Mouse (Mus musculus) stomach, embryonic 14.5 days (tissue): ENCODE measurements around the gene Slc19a2. TPM values are rescaled to one million over a fixed set of nuclear protein-coding genes. Genes with fewer than 3 reads are reported as not detected.

Source experiments
- ATAC-seq: fragments of 200-750 bp; cut with Nextera tagmentation; 2 replicates; pipeline ENCODE4 v1.8.0; 2017; ENCODE audit warnings: low read depth, moderate TSS enrichment; ENCODE audit not compliant: insufficient number of reproducible peaks, insufficient read depth, low FRiP score
- H3K27ac ChIP-seq: fragments of 300-500 bp; sonication (generic); 2 replicates; pipeline ENCODE4 v1.5.1; 2014; ENCODE audit warnings: mild to moderate bottlenecking, low read length, moderate library complexity, mixed read lengths
- H3K27me3 ChIP-seq: fragments of 300-500 bp; sonication (generic); 2 replicates; pipeline ENCODE4 v1.6.1; 2014; ENCODE audit warnings: low read length, control low read depth, mixed read lengths; ENCODE audit not compliant: control insufficient read depth, insufficient read depth
- H3K36me3 ChIP-seq: fragments of 300-500 bp; sonication (generic); 2 replicates; pipeline ENCODE4 v1.6.1; 2014; ENCODE audit warnings: mild to moderate bottlenecking, control low read depth, low read length, moderate library complexity, mixed read lengths; ENCODE audit not compliant: control insufficient read depth, insufficient read depth
- H3K4me1 ChIP-seq: fragments of 300-500 bp; sonication (generic); 2 replicates; pipeline ENCODE4 v1.6.1; 2014; ENCODE audit warnings: low read length, control low read depth, mixed read lengths; ENCODE audit not compliant: control insufficient read depth, insufficient read depth
- H3K4me2 ChIP-seq: fragments of 300-500 bp; sonication (generic); replicated peaks from 2 replicates; pipeline ENCODE4 v1.6.1; 2014; ENCODE audit warnings: low read depth, low read length, control low read depth
- H3K4me3 ChIP-seq: fragments of 300-500 bp; sonication (generic); 2 replicates; pipeline ENCODE4 v1.5.1; 2014; ENCODE audit warnings: low read depth, low read length, control low read depth
- H3K9ac ChIP-seq: fragments of 300-500 bp; sonication (generic); replicated peaks from 2 replicates; pipeline ENCODE4 v1.6.1; 2014; ENCODE audit warnings: low read depth, mild to moderate bottlenecking, control low read depth, low read length, moderate library complexity, mixed read lengths
- H3K9me3 ChIP-seq: fragments of 300-500 bp; sonication (generic); 2 replicates; pipeline ENCODE4 v1.6.1; 2016; ENCODE audit warnings: low read depth, low read length, control low read depth; ENCODE audit not compliant: control insufficient read depth
- WGBS: fragments of 180-500 bp; shearing (Covaris S2); extraction: QIAGEN DNeasy Blood & Tissue Kit; methylation state at CpG from one replicate; pipeline ENCODE4 v1.1.7; 2014; 5-methylcytosine and 5-hydroxymethylcytosine counted together
- polyA plus RNA-seq: library from polyadenylated mRNA; unstranded; fragments of >200 nt; fragmentation: Nextera tagmentation; extraction: Ambion mirVana; gene quantifications from 2 replicates; pipeline ENCODE4 v1.2.1, GENCODE M21; 2014

The Slc19a2 gene
- polyA plus RNA-seq, 1 experiment from 2014 or later = 13.8 TPM

DNA sequence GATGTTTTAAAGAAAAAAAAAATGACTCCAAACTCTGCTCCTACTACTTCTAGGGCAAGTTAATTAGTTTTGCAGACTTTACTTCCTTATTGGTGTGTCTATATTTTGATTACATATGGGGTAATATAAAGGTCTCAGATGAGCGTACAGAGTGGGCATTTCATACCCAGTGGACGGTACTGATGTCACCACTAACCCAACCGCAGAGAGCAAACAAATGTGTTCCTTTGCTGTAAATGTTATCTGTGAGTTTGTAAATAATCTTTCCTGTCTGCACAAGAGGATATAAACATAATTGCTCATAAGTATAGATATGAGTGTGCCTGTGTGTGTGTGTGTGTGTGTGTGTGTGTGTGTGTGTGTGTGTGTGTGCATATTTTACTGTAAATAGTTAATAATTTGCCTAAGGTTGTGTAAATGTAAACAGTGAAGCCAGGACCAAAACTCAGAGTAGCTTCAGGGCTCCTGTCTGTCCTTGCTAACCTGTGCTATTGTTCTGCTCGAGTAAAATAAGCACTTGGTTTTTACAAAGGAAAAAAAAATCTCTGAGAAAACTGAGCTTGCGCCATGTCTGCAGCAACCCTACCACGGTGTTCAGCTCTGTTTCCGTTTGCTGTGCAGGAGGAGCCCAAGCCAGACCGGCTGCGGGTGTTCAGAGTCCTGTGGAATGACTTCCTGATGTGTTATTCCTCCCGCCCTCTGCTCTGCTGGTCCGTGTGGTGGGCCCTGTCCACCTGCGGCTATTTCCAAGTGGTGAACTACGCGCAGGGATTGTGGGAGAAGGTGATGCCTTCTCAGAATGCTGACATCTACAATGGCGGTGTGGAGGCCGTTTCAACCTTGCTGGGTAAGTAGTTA, 11.6 kb downstream of the Slc19a2 start:
- Histone ChIP-seq H3K9me3 (no peaks in the 10 kb centered on the region), H3K9ac (no peak overlapping the region), H3K4me1 (no peaks in the 10 kb centered on the region), H3K27ac (no peak overlapping the region), H3K4me2 (no peak overlapping the region), H3K4me3 (no peak overlapping the region), H3K36me3 (peaks cover 24% of the 10 kb centered on the region), H3K27me3 (no peaks in the 10 kb centered on the region)
- WGBS = 73% methylated on average over 16 of the region's 16 CpGs
- 0 out of 2 replicates have a peak, but pooled peaks have one; percentile 37 for ATAC-seq

DNA sequence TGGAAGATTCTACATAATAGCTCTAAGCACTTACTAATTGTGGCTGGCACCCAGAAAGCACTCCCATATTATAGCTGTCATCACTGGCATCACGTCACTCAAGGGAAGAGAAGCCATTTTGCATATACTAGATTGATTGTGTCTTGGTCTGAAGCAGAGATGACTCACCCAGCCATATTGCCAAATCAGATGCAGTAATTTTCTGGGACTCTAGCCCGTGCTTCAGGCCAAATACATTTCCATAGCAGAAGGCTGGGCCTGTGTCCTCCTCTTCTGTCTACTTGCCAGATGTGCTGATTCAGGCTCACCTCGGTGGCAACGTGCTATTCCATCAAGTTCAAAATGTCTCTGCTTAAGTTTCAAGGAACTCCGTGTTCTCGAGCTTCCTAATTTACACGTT, 12.7 kb downstream of the Slc19a2 start:
- Histone ChIP-seq H3K9ac (no peak overlapping the region), H3K4me1 (no peaks in the 10 kb centered on the region), H3K27me3 (no peaks in the 10 kb centered on the region), H3K4me3 (no peak overlapping the region), H3K36me3 (peaks cover 24% of the 10 kb centered on the region), H3K4me2 (no peak overlapping the region), H3K9me3 (no peaks in the 10 kb centered on the region), H3K27ac (no peak overlapping the region)
- 90% methylated on average over 7 of the region's 7 CpGs for WGBS
- no peak for ATAC-seq

- Histone ChIP-seq H3K4me1 (no peaks in the 10 kb centered on the region), H3K9ac (no peak overlapping the region), H3K27ac (no peak overlapping the region), H3K27me3 (no peaks in the 10 kb centered on the region), H3K4me3 (no peak overlapping the region), H3K36me3 (no peaks in the 10 kb centered on the region), H3K4me2 (no peak overlapping the region), H3K9me3 (no peaks in the 10 kb centered on the region)
- ATAC-seq = no peak
- 82% methylated on average over 7 of the region's 7 CpGs for WGBS
These were observed 22.1 kb downstream of the Slc19a2 start for GRCm38 (mm10) chr1:164270941-164271340.

- H3K4me2 ChIP-seq = no peak overlapping the region
- 75% methylated on average over 6 of the region's 6 CpGs for WGBS
- no peaks in the 10 kb centered on the region for H3K9me3 ChIP-seq
- no peaks in the 10 kb centered on the region for H3K27me3 ChIP-seq
- H3K36me3 ChIP-seq = no peaks in the 10 kb centered on the region
- no peak overlapping the region for H3K27ac ChIP-seq
- no peak for ATAC-seq
- H3K4me1 ChIP-seq = no peaks in the 10 kb centered on the region
- H3K9ac ChIP-seq = no peak overlapping the region
- H3K4me3 ChIP-seq = no peak overlapping the region
These were observed 24.8 kb downstream of the Slc19a2 start for GRCm38 (mm10) chr1:164273659-164274058.

DNA sequence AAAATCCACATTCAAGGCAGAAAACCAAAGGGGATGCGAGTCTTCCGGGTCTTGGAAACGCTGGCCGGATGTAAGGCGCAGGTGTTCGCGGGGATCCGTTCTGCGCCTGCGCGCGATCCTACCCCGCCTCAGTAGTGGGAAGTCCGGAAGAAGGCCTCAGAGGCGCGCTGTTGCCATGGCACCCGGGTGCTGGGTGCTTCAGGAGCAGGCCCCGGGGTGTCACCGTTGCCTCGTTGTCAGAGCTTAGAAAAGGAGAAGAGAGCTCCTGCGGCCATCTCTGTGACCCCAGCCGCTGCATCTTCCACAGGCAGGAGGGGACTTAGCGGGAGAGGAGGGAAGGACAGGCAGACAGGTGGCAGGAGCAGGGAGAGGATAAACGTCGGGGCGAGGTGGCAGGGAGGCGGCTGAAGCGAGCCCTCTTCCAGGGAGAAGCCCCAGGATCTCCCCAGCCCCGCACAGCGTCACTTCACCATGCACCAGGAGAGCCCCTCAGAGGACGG, 26.7 kb downstream of the Slc19a2 start, which contains the start of gene Ccdc181:
Gene Ccdc181, plus strand, starts transcription at position 131 of the 500 bp plus-strand sequence.
- Histone ChIP-seq H3K9ac (peak within 1 kb of the TSS; percentile 25; the same call in 1 of the 2 replicates), H3K27ac (no peak within 1 kb of the TSS; the same call in 1 of the 2 replicates), H3K4me3 (peak within 1 kb of the TSS; percentile 52), H3K4me1 (no peaks in the 10 kb centered on the region), H3K4me2 (peak within 1 kb of the TSS; percentile 73), H3K27me3 (no peaks in the 10 kb centered on the region), H3K9me3 (no peaks in the 10 kb centered on the region), H3K36me3 (no peaks in the 10 kb centered on the region)
- WGBS = under 1% methylated on average over 31 of the region's 31 CpGs
- peak; percentile 97 for ATAC-seq

GRCm38 (mm10) chr1:164276552-164276951, 27.7 kb downstream of the Slc19a2 start:
- Histone ChIP-seq H3K4me1 (no peaks in the 10 kb centered on the region), H3K36me3 (no peaks in the 10 kb centered on the region), H3K27ac (no peak overlapping the region), H3K9me3 (no peaks in the 10 kb centered on the region), H3K4me3 (no peak overlapping the region), H3K4me2 (no peak overlapping the region), H3K9ac (no peak overlapping the region), H3K27me3 (no peaks in the 10 kb centered on the region)
- no peak for ATAC-seq
- WGBS = 88% methylated on average over 3 of the region's 3 CpGs

DNA sequence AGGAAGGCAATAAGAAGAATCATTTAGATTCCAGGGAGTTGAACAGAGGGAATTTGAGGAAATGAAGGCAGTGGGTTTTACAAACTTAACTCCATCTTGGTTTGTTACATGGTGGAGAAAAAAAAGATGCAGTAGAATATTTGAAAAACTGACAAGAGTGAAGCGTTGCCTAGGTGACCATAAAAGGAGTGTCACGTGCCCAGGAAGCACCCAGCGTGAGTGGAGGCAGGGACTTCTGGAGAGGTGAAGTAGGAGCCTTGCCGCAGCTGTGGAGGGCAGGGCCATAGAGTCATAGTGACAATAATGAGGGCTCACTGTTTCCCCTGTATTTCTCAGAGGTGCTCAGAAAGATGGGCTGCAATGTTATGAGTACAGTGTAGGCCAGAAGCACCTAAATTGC, 30.5 kb downstream of the Slc19a2 start:
- no peak overlapping the region for H3K4me2 ChIP-seq
- no peaks in the 10 kb centered on the region for H3K27me3 ChIP-seq
- no peak overlapping the region for H3K4me3 ChIP-seq
- H3K4me1 ChIP-seq = no peaks in the 10 kb centered on the region
- no peak overlapping the region for H3K9ac ChIP-seq
- ATAC-seq = no peak
- 69% methylated on average over 4 of the region's 4 CpGs for WGBS
- H3K9me3 ChIP-seq = no peaks in the 10 kb centered on the region
- H3K36me3 ChIP-seq = no peaks in the 10 kb centered on the region
- no peak overlapping the region for H3K27ac ChIP-seq

DNA sequence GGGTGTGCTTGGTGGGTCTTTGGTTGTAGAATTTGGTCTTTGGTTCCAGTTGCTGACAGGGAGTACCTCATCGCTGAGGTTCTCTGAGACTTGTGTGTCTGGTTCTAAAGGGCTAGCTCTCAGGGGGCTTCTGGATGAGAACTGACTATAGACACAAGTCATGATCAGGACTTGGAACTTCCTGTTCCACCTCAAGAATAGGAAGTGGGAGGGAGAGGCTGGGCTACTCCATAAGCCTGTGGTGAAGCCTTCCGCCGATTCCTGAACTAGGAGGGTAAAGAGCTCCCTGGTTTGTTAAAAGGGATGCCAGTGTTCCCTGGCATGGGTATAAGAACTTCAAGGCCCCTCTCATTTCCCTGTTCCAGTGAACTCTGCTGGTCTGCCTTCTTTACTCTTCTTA, 35.2 kb downstream of the Slc19a2 start:
- Histone ChIP-seq H3K27ac (no peak overlapping the region), H3K4me3 (no peak overlapping the region), H3K4me1 (no peaks in the 10 kb centered on the region), H3K4me2 (no peak overlapping the region), H3K27me3 (no peaks in the 10 kb centered on the region), H3K9me3 (no peaks in the 10 kb centered on the region), H3K36me3 (no peaks in the 10 kb centered on the region), H3K9ac (no peak overlapping the region)
- no peak for ATAC-seq
- 87% methylated on average over 3 of the region's 3 CpGs for WGBS
